Mouse (Mus musculus): ENCODE data around the gene Surf6. TPM values are rescaled to one million over a fixed set of nuclear protein-coding genes. Genes with fewer than 3 reads are reported as not detected.
A peak's percentile ranks its signal among the peaks of the same experiment; 100 is the strongest.

Surf6 gene
- polyA plus RNA-seq, 1 experiment from 2014 or later = 19.1 TPM

DNA sequence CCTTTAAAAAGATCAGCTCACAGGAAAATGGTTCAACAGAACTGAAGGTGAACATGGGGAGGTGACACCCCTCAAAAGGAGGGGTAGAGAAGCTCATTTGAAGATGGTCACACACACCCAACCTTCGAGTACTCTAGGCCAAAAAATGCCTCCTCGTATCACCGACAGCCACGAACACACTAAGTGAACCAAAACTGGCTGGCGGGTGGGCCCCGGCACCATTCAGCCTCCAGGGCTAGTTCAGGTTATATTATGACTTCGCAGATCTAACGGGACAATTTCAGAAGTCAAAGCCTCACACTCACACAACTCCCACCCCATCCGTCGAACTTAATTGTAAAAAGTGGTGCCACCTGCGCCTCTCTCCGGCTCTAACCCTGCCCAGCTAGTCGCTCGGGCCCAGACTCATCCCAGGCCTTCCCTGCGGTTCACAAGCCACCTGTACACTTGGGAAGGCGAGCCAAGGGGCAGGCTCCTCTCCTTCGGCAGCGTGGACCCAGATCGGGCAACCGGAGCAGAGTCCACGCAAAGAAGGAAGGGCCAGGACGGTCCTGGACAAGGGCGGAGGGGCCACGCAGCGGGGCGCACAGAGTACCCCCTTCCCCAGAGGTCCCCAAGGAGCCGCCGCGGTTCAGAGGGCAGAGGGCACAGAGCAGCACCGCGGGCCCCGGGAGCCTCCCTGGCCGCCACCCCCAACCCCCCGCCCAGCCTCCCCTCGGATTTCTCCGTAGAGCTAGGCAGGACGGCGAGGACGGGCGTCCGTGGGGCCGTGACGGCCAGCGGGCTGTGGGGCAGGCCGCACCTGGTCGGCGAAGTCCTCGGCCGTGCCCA, 30.0 kb upstream of the Surf6 start:
- no peaks in the 10 kb centered on the region for H3K36me3 ChIP-seq (ENCODE audit: control insufficient read depth, insufficient read depth, low read length)
- no peak; the same call in 1 of the 2 replicates for ATAC-seq (ENCODE audit: low read depth)

DNA sequence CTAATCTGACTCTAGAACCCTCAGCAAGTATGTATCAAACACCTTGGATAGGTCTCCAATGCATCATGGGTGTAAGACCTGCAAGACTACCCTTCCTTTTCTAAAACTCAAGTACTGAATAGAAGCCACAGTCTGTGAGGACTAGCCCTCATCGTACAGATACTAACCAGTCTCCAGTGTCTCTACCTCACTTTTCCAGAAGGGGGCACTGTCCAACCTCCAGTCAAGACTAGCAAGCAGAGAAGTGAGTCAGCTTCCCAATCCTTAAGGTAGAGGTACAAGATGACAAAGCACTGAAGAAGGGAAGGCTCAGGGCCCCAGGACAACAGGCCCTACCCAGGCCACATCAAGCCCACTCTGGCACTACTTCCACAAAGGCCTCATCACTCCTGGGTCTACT, 27.7 kb upstream of the Surf6 start:
- 56% methylated on average over 1 of the region's 1 CpGs for WGBS
- Histone ChIP-seq H3K27ac (ENCODE audit: low read depth, low read length) (no peak overlapping the region), H3K4me2 (ENCODE audit: low read depth, low read length) (no peak overlapping the region), H3K27me3 (ENCODE audit: control insufficient read depth, insufficient read depth, low read length) (no peaks in the 10 kb centered on the region), H3K4me1 (ENCODE audit: control insufficient read depth, insufficient read depth, low read length) (peaks cover 12% of the 10 kb centered on the region), H3K9me3 (ENCODE audit: control insufficient read depth, low read length) (no peaks in the 10 kb centered on the region), H3K9ac (replicated peaks; ENCODE audit: low read depth, low read length) (no peak overlapping the region), H3K36me3 (ENCODE audit: control insufficient read depth, insufficient read depth, low read length) (peaks cover 14% of the 10 kb centered on the region), H3K4me3 (ENCODE audit: low read depth, low read length) (no peak overlapping the region)
- no peak for ATAC-seq (ENCODE audit: low read depth)

More for the DNA sequence above, 30.0 kb upstream of the Surf6 start:
- Histone ChIP-seq H3K4me1 (ENCODE audit: control insufficient read depth, insufficient read depth, low read length) (peaks cover 12% of the 10 kb centered on the region), H3K27me3 (ENCODE audit: control insufficient read depth, insufficient read depth, low read length) (no peaks in the 10 kb centered on the region), H3K9ac (replicated peaks; ENCODE audit: low read depth, low read length) (peak overlapping the region; percentile 97), H3K9me3 (ENCODE audit: control insufficient read depth, low read length) (no peaks in the 10 kb centered on the region), H3K4me3 (ENCODE audit: low read depth, low read length) (peak overlapping the region; percentile 97), H3K27ac (ENCODE audit: low read depth, low read length) (peak overlapping the region; percentile 77), H3K4me2 (ENCODE audit: low read depth, low read length) (peak overlapping the region; percentile 89)
- WGBS = 2% methylated on average over 45 of the region's 49 CpGs

DNA sequence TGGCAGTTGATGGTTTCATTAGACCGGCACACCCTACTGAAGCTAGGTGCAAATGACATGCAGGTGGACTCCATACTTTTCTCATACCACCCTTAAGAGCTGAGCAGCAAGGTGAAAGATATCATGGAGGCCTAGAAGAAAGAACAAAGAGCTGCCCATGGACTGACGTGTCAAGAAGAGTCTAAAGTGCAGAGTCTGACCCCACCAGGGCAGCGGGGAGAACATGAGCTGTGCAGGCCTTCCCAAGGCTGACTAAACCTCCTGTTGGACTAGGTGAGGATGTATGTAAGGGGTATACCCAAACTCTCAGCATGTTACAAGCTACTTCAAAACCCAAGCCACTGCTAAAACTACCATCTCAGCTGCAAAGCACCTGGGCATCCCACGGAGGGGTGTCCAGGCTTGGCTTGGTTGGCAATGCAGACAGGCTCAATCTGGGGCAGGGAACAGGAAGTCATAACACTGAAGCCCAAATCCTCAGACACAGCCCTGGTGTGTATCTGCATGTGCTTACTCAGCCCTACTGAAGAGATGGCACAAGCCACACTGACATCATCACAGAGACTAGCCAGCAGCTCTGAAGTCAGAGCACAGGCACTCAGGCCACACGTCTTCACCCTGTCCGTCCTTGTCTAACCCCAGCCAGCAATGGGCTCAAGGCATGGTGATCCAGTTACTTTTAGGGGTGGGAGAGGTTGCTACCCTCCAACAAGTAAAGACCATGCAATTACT, 25.2 kb upstream of the Surf6 start:
- WGBS = 92% methylated on average over 6 of the region's 6 CpGs

DNA sequence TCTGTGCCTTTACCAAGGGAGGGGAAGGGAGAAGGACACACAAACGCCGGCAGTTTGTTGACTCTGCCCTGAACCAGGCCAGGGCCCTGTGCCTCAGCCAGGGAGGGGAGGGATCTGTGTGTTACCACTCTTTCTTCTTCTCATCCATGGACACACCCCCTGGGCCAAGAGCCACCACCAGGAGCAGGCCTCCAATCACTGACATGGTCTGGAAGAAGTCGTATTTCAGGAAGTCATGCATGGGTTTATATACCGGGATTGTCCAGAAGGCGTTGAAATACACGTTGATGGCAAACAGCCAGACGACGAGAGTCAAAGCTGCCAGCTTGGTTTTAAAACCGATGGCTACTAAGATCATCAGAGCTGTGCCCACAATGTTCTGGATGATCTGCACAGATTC, 19.1 kb upstream of the Surf6 start:
- Histone ChIP-seq H3K4me1 (ENCODE audit: control insufficient read depth, insufficient read depth, low read length) (peaks cover 10% of the 10 kb centered on the region), H3K9me3 (ENCODE audit: control insufficient read depth, low read length) (no peaks in the 10 kb centered on the region), H3K36me3 (ENCODE audit: control insufficient read depth, insufficient read depth, low read length) (peaks cover 71% of the 10 kb centered on the region), H3K4me2 (ENCODE audit: low read depth, low read length) (no peak overlapping the region), H3K9ac (replicated peaks; ENCODE audit: low read depth, low read length) (no peak overlapping the region), H3K27ac (ENCODE audit: low read depth, low read length) (no peak overlapping the region), H3K27me3 (ENCODE audit: control insufficient read depth, insufficient read depth, low read length) (no peaks in the 10 kb centered on the region), H3K4me3 (ENCODE audit: low read depth, low read length) (no peak overlapping the region)
- ATAC-seq (ENCODE audit: low read depth) = no peak
- WGBS = 92% methylated on average over 9 of the region's 9 CpGs

More for the DNA sequence above, 25.2 kb upstream of the Surf6 start:
- Histone ChIP-seq H3K4me3 (ENCODE audit: low read depth, low read length) (no peak overlapping the region), H3K4me1 (ENCODE audit: control insufficient read depth, insufficient read depth, low read length) (peaks cover 12% of the 10 kb centered on the region), H3K9me3 (ENCODE audit: control insufficient read depth, low read length) (no peaks in the 10 kb centered on the region), H3K36me3 (ENCODE audit: control insufficient read depth, insufficient read depth, low read length) (peaks cover 35% of the 10 kb centered on the region), H3K9ac (replicated peaks; ENCODE audit: low read depth, low read length) (no peak overlapping the region), H3K4me2 (ENCODE audit: low read depth, low read length) (no peak overlapping the region), H3K27me3 (ENCODE audit: control insufficient read depth, insufficient read depth, low read length) (no peaks in the 10 kb centered on the region), H3K27ac (ENCODE audit: low read depth, low read length) (no peak overlapping the region)
- no peak for ATAC-seq (ENCODE audit: low read depth)

DNA sequence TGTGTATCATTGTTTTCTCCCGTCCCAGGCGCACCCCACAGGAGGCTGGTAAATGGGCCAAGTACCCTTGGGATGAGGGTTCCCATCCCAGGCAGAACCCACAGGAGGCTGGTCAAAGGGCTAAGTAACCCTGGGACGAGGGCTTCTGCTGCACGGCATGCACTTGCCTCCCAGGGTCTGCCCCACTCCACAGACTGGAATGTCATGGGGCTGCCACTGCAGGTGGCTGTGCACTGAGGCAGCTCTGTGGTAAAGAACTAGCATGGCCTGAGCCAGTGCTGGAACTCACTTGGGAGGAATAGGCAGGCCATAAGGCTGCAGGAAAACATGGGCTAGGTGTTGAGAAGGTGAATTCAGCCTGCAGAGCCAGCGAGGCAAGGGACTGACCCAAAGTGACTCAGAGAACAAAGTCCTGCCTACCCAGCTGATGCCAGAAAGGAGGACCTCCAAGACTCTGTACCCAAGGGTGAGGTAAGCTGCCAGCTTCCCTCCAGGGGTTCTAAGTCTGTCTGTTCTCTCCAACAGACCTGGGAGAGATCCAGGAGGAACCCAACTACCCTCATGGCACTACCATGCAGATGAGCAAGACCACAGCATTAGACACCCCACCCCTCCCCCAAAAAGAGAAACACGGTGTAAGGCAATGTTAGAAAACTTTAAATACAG, 17.6 kb upstream of the Surf6 start:
- Histone ChIP-seq H3K4me2 (ENCODE audit: low read depth, low read length) (no peak overlapping the region), H3K27ac (ENCODE audit: low read depth, low read length) (no peak overlapping the region), H3K9me3 (ENCODE audit: control insufficient read depth, low read length) (no peaks in the 10 kb centered on the region), H3K9ac (replicated peaks; ENCODE audit: low read depth, low read length) (no peak overlapping the region), H3K4me3 (ENCODE audit: low read depth, low read length) (no peak overlapping the region), H3K4me1 (ENCODE audit: control insufficient read depth, insufficient read depth, low read length) (peaks cover 14% of the 10 kb centered on the region), H3K27me3 (ENCODE audit: control insufficient read depth, insufficient read depth, low read length) (no peaks in the 10 kb centered on the region), H3K36me3 (ENCODE audit: control insufficient read depth, insufficient read depth, low read length) (peaks cover 62% of the 10 kb centered on the region)
- ATAC-seq (ENCODE audit: low read depth) = no peak
- WGBS = 86% methylated on average over 6 of the region's 6 CpGs

DNA sequence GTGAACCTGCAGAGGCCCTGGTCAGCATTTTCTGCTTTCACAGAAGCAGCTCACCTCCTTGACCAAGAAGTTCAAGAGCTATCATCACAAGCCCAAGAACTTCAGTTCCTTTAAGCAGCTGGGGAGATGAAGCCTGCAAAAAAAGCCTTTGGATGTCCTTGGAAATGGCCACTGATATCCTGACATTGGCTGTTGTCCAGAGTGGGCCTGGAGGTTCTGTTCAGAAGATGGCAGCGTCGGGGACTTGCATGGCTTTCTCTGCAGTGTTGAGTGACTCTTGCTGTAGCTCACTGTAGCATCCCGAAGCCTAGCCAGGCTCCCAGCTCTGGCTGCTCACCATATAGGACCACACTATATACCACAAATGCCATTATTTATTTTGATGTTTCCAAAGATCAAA, 17.0 kb upstream of the Surf6 start:
- Histone ChIP-seq H3K4me3 (ENCODE audit: low read depth, low read length) (no peak overlapping the region), H3K9ac (replicated peaks; ENCODE audit: low read depth, low read length) (no peak overlapping the region), H3K27ac (ENCODE audit: low read depth, low read length) (no peak overlapping the region), H3K4me1 (ENCODE audit: control insufficient read depth, insufficient read depth, low read length) (peaks cover 18% of the 10 kb centered on the region), H3K4me2 (ENCODE audit: low read depth, low read length) (no peak overlapping the region), H3K9me3 (ENCODE audit: control insufficient read depth, low read length) (no peaks in the 10 kb centered on the region), H3K36me3 (ENCODE audit: control insufficient read depth, insufficient read depth, low read length) (peaks cover 55% of the 10 kb centered on the region), H3K27me3 (ENCODE audit: control insufficient read depth, insufficient read depth, low read length) (no peaks in the 10 kb centered on the region)
- no peak for ATAC-seq (ENCODE audit: low read depth)
- WGBS = 89% methylated on average over 3 of the region's 3 CpGs

DNA sequence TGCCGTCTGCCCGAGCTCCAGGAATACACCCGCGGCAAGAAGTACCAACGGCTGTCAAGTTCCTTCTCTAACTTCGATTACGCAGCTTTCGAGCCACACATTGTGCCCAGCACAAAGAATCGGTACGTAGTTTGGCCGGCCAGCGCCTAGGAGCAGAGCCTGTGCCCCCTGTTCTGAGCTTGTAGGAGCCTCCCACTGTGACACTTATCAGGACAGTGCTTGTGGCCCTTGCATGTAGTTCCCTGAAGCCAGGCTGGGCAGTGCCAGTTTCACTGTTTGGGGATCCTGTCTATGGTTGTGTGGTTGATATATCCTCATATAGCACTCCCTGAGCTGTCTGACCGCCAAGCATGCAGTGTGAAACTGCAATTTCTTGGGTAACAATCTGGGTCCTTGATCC, 14.1 kb upstream of the Surf6 start:
- H3K36me3 ChIP-seq (ENCODE audit: control insufficient read depth, insufficient read depth, low read length) = peaks cover 58% of the 10 kb centered on the region
- peak overlapping the region; percentile 69 for H3K9ac ChIP-seq (replicated peaks; ENCODE audit: low read depth, low read length)
- H3K4me1 ChIP-seq (ENCODE audit: control insufficient read depth, insufficient read depth, low read length) = peaks cover 24% of the 10 kb centered on the region
- no peaks in the 10 kb centered on the region for H3K9me3 ChIP-seq (ENCODE audit: control insufficient read depth, low read length)
- H3K4me2 ChIP-seq (ENCODE audit: low read depth, low read length) = peak overlapping the region; percentile 98
- H3K27me3 ChIP-seq (ENCODE audit: control insufficient read depth, insufficient read depth, low read length) = no peaks in the 10 kb centered on the region
- peak; percentile 18 for ATAC-seq (ENCODE audit: low read depth)
- H3K4me3 ChIP-seq (ENCODE audit: low read depth, low read length) = peak overlapping the region; percentile 71
- 2% methylated on average over 13 of the region's 13 CpGs for WGBS
- H3K27ac ChIP-seq (ENCODE audit: low read depth, low read length) = peak overlapping the region; percentile 70

DNA sequence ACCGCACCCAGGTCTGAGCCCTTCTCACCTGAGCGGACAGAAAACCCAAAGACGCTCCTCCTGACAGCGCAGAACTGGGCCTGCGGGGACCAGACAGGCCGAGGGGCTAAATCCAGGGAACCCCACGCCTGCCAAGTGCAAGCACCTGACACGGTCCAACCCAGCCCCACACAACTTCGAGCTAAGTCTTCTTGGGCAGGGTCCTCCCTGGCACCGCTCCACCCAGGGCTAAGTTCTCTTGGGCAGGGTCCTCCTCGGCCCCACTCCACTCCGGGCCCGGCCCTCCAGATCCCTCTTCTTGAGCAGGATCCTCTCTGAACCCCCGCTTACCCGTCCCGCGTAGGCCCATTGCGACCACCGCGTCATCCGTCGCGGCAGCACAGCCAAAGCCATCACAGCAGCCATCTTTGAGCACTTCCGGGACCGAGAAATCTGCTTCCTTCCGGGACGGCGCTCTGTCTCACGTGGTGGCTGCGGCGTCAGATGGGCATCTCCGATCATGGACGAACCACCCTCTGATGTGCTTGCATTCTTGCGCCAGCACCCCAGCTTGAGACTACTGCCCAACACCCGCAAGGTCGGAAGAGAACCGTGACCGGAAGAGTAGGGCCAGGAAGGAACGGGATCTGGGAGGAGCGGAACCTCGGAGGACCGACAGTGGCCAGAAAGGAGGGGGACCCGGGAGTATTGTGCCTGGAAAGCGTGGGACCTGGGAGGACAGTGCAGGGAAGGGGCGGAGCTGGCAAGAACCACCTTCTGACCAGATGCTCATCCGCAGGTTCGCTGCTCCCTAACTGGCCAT, 13.4 kb upstream of the Surf6 start, which contains the start of the genes Surf2 and Surf1:
Surf2 (plus strand) TSS at position 441 of the 802 bp plus-strand sequence.
Surf1 (minus strand) TSS at position 604 of the 802 bp plus-strand sequence.
- no peaks in the 10 kb centered on the region for H3K9me3 ChIP-seq (ENCODE audit: control insufficient read depth, low read length)
- H3K36me3 ChIP-seq (ENCODE audit: control insufficient read depth, insufficient read depth, low read length) = peaks cover 52% of the 10 kb centered on the region
- WGBS = 2% methylated on average over 46 of the region's 47 CpGs
- H3K4me2 ChIP-seq (ENCODE audit: low read depth, low read length) = peak within 1 kb of the TSS; percentile 98
- H3K27me3 ChIP-seq (ENCODE audit: control insufficient read depth, insufficient read depth, low read length) = no peaks in the 10 kb centered on the region
- peak within 1 kb of the TSS; percentile 69 for H3K9ac ChIP-seq (replicated peaks; ENCODE audit: low read depth, low read length)
- ATAC-seq (ENCODE audit: low read depth) = peak; percentile 84
- H3K4me3 ChIP-seq (ENCODE audit: low read depth, low read length) = peak within 1 kb of the TSS; percentile 71
- peak within 1 kb of the TSS; percentile 70 for H3K27ac ChIP-seq (ENCODE audit: low read depth, low read length)
- H3K4me1 ChIP-seq (ENCODE audit: control insufficient read depth, insufficient read depth, low read length) = peaks cover 25% of the 10 kb centered on the region
